Mouse (Mus musculus): Measurements from ENCODE around the gene Fam19a2. TPM values are rescaled to one million over a fixed set of nuclear protein-coding genes. Genes with fewer than 3 reads are reported as not detected.

Fam19a2 gene
- polyA plus RNA-seq, 1 experiment from 2014 or later = 3.7 TPM

- Histone ChIP-seq H3K27me3 (ENCODE audit: insufficient read depth, poor library complexity, severe bottlenecking) (no peaks in the 10 kb centered on the region), H3K9me3 (peaks cover 9% of the 10 kb centered on the region), H3K27ac (no peak overlapping the region), H3K4me3 (no peak overlapping the region), H3K4me1 (replicated peaks) (no peaks in the 10 kb centered on the region), H3K36me3 (no peaks in the 10 kb centered on the region)
- 93% methylated on average over 2 of the region's 2 CpGs for WGBS
- no peak for DNase-seq (ENCODE audit: low spot score)
Measured at GRCm38 (mm10) chr10:123520613-123521012, 256.8 kb downstream of the Fam19a2 start.

DNA sequence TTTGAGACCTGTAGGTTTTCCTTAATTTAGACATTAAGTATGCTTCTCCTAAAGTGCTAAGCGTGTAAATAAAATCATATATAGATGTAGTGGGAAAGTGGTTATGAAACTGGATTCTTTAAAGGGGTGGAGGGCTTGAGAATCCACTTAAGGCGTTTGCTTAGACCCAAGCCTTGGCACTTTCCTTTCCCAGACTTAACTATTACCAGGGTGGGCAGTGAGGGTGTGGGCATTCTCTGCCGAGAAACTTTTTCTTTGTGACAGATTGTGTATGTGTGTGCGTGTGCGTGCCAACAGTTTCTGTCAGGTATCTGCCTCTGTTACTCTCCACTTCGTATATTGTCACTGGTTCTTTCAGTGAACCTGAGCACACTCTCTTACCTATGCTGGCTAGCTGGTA lies 257.4 kb downstream of the Fam19a2 start:
- Histone ChIP-seq H3K4me3 (no peak overlapping the region), H3K4me1 (replicated peaks) (no peaks in the 10 kb centered on the region), H3K27ac (no peak overlapping the region), H3K36me3 (no peaks in the 10 kb centered on the region), H3K9me3 (peaks cover 9% of the 10 kb centered on the region), H3K27me3 (ENCODE audit: insufficient read depth, poor library complexity, severe bottlenecking) (no peaks in the 10 kb centered on the region)
- DNase-seq (ENCODE audit: low spot score) = no peak
- 93% methylated on average over 6 of the region's 6 CpGs for WGBS

GRCm38 (mm10) chr10:123525424-123525823 lies 261.6 kb downstream of the Fam19a2 start:
- 78% methylated on average over 5 of the region's 5 CpGs for WGBS
- no peak overlapping the region for H3K27ac ChIP-seq
- no peak overlapping the region for H3K4me3 ChIP-seq
- H3K36me3 ChIP-seq = no peaks in the 10 kb centered on the region
- H3K27me3 ChIP-seq (ENCODE audit: insufficient read depth, poor library complexity, severe bottlenecking) = no peaks in the 10 kb centered on the region
- peaks cover 9% of the 10 kb centered on the region for H3K9me3 ChIP-seq
- no peak for DNase-seq (ENCODE audit: low spot score)
- H3K4me1 ChIP-seq (replicated peaks) = no peaks in the 10 kb centered on the region

GRCm38 (mm10) chr10:123526059-123526458 lies 262.3 kb downstream of the Fam19a2 start:
- Histone ChIP-seq H3K9me3 (peaks cover 9% of the 10 kb centered on the region), H3K4me1 (replicated peaks) (no peaks in the 10 kb centered on the region)
- WGBS = 72% methylated on average over 3 of the region's 3 CpGs

DNA sequence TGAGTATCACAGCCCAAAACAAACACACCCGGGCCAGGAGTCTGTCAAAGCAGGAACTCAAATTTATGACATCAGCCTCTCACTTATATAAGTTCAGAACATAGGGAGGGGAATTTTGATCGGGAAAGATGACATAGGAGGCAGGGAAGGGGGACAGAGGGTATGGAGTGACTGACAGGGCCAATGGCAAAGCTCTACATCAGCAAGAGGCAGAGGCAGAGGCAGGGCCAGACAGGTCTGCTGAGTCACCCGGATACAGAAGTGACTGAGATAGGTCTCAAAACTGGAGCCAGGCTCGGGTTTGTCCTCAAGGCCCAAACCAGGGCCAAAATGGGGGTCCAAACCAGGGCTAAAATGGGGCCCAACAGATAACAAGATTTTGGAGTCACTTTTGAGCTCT lies 272.3 kb downstream of the Fam19a2 start:
- no peaks in the 10 kb centered on the region for H3K4me1 ChIP-seq (replicated peaks)
- no peak overlapping the region for H3K27ac ChIP-seq
- H3K9me3 ChIP-seq = no peaks in the 10 kb centered on the region
- DNase-seq (ENCODE audit: low spot score) = no peak
- no peaks in the 10 kb centered on the region for H3K36me3 ChIP-seq
- 82% methylated on average over 4 of the region's 4 CpGs for whole genome bisulfite sequencing
- H3K27me3 ChIP-seq (ENCODE audit: insufficient read depth, poor library complexity, severe bottlenecking) = no peaks in the 10 kb centered on the region
- H3K4me3 ChIP-seq = no peak overlapping the region

More at GRCm38 (mm10) chr10:123526059-123526458, 262.3 kb downstream of the Fam19a2 start:
- Histone ChIP-seq H3K4me3 (no peak overlapping the region), H3K36me3 (no peaks in the 10 kb centered on the region), H3K27me3 (ENCODE audit: insufficient read depth, poor library complexity, severe bottlenecking) (no peaks in the 10 kb centered on the region), H3K27ac (no peak overlapping the region)
- DNase-seq (ENCODE audit: low spot score) = no peak

GRCm38 (mm10) chr10:123548391-123548790 lies 284.6 kb downstream of the Fam19a2 start:
- Histone ChIP-seq H3K27me3 (ENCODE audit: insufficient read depth, poor library complexity, severe bottlenecking) (no peaks in the 10 kb centered on the region), H3K27ac (no peak overlapping the region), H3K9me3 (no peaks in the 10 kb centered on the region), H3K4me3 (no peak overlapping the region), H3K4me1 (replicated peaks) (no peaks in the 10 kb centered on the region), H3K36me3 (no peaks in the 10 kb centered on the region)
- DNase-seq (ENCODE audit: low spot score) = no peak
- WGBS = 80% methylated on average over 6 of the region's 6 CpGs

- Histone ChIP-seq H3K4me1 (replicated peaks) (0 out of 2 replicates have a peak, but pooled peaks cover 5% of the 10 kb centered on the region), H3K27ac (no peak overlapping the region), H3K9me3 (no peaks in the 10 kb centered on the region), H3K27me3 (ENCODE audit: insufficient read depth, poor library complexity, severe bottlenecking) (no peaks in the 10 kb centered on the region), H3K36me3 (no peaks in the 10 kb centered on the region), H3K4me3 (no peak overlapping the region)
- peak; percentile 26 for DNase-seq (ENCODE audit: low spot score)
- WGBS = 62% methylated on average over 1 of the region's 1 CpGs
Measured at GRCm38 (mm10) chr10:123567677-123568076, 303.9 kb downstream of the Fam19a2 start.

DNA sequence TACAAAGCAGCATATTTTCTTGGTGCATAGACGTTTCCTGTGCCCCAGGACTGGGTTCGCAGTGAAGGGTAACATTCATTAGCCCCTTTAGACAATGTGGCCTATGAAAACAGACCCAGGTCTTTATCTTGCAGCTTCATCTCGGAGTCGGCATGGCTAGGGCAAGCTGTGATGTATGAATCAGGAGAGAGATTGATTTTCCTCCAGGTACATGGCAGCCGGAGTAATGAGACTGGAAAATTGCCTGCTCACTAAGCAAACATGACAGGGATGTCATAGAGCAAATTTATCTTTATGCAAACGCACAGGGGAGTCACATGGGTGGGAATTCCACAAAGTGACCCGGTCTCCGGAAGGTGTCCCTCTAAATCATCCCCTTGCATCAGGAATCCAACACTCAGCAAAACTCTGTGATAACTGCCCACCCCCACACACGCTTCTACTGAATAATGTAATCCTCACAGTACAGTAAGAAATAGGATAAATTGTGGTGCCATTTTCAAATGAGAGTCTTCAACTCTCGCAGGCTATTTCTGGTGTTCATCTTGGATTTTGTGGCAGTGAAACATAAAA lies 306.9 kb downstream of the Fam19a2 start:
- H3K4me1 ChIP-seq (replicated peaks) = 0 out of 2 replicates have a peak, but pooled peaks cover 5% of the 10 kb centered on the region
- H3K36me3 ChIP-seq = no peaks in the 10 kb centered on the region
- no peak overlapping the region for H3K4me3 ChIP-seq
- H3K27me3 ChIP-seq (ENCODE audit: insufficient read depth, poor library complexity, severe bottlenecking) = no peaks in the 10 kb centered on the region
- 73% methylated on average over 10 of the region's 10 CpGs for WGBS
- H3K9me3 ChIP-seq = no peaks in the 10 kb centered on the region
- DNase-seq (ENCODE audit: low spot score) = no peak
- no peak overlapping the region for H3K27ac ChIP-seq

GRCm38 (mm10) chr10:123572342-123573070 lies 308.7 kb downstream of the Fam19a2 start:
- 77% methylated on average over 7 of the region's 7 CpGs for WGBS
- no peak overlapping the region for H3K27ac ChIP-seq
- no peaks in the 10 kb centered on the region for H3K27me3 ChIP-seq (ENCODE audit: insufficient read depth, poor library complexity, severe bottlenecking)
- no peaks in the 10 kb centered on the region for H3K36me3 ChIP-seq
- H3K4me3 ChIP-seq = no peak overlapping the region
- H3K4me1 ChIP-seq (replicated peaks) = 0 out of 2 replicates have a peak, but pooled peaks cover 5% of the 10 kb centered on the region
- DNase-seq (ENCODE audit: low spot score) = no peak
- H3K9me3 ChIP-seq = no peaks in the 10 kb centered on the region

DNA sequence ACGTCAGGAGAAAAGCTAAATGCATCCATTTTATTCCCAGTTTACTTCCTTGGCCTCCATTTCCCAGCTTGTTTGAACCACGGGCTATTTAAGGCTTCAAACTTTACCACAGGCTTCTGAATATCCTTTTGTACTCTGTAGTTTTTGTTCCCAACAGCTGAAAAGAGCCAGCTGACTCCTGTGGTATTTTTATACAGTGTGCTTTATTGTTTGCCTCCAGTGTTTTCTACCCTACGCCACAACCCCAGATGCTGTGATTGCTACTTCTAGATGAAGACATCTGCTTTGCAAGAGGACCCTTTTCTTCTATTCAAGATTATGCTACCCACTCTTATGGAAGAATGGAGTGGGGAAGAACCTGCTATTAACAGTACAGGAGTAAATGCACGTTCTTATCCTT lies 314.0 kb downstream of the Fam19a2 start:
- Histone ChIP-seq H3K27me3 (ENCODE audit: insufficient read depth, poor library complexity, severe bottlenecking) (no peaks in the 10 kb centered on the region), H3K9me3 (no peaks in the 10 kb centered on the region), H3K27ac (no peak overlapping the region), H3K4me1 (replicated peaks) (no peaks in the 10 kb centered on the region), H3K36me3 (no peaks in the 10 kb centered on the region), H3K4me3 (no peak overlapping the region)
- DNase-seq (ENCODE audit: low spot score) = no peak
- WGBS = 68% methylated on average over 4 of the region's 4 CpGs

DNA sequence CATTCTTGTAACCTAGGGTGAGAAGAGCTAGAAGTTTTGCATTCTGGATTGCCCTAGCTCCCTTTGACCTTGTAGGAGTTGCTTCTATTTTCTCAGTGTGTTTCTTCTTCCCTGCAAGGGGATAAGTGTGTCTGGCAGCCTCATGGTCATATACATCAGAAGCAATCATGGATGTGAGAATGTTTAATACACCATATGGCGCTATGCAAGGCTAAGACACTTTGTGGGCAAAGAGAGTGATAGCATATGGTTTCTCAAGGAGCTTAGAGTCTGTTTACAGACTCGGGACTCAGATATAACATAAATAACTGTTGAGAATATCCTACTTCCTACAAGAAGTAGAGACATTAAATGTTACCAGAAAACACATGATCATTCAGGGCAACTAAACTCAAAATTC lies 315.2 kb downstream of the Fam19a2 start:
- no peak for DNase-seq (ENCODE audit: low spot score)
- Histone ChIP-seq H3K36me3 (no peaks in the 10 kb centered on the region), H3K4me1 (replicated peaks) (no peaks in the 10 kb centered on the region), H3K4me3 (no peak overlapping the region), H3K27ac (no peak overlapping the region), H3K27me3 (ENCODE audit: insufficient read depth, poor library complexity, severe bottlenecking) (no peaks in the 10 kb centered on the region), H3K9me3 (no peaks in the 10 kb centered on the region)
- 91% methylated on average over 2 of the region's 2 CpGs for WGBS

DNA sequence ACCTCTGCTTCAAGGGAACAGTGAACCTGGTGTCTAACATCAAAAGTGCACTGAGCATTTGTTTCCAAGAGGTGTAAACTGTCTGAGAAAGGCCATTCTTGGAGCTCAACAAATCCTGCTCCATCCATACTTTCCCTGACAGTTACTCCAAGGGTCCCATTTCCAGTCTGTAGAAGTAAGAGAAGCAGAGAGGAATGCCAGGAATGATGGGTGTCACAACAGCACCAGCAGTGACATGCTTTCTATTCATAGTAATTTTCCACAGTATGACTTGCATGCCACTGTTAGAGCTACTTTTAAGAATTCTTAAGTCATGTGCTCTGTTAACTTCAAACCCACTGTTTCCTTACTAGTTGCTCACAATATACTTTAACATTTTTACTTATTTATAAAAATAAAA lies 331.2 kb downstream of the Fam19a2 start:
- H3K4me1 ChIP-seq (replicated peaks) = no peaks in the 10 kb centered on the region
- H3K9me3 ChIP-seq = no peaks in the 10 kb centered on the region
- H3K27ac ChIP-seq = no peak overlapping the region
- H3K4me3 ChIP-seq = no peak overlapping the region
- DNase-seq (ENCODE audit: low spot score) = no peak
- H3K36me3 ChIP-seq = no peaks in the 10 kb centered on the region
- no peaks in the 10 kb centered on the region for H3K27me3 ChIP-seq (ENCODE audit: insufficient read depth, poor library complexity, severe bottlenecking)

GRCm38 (mm10) chr10:123597059-123597458 lies 333.3 kb downstream of the Fam19a2 start:
- Histone ChIP-seq H3K27ac (no peak overlapping the region), H3K4me1 (replicated peaks) (no peaks in the 10 kb centered on the region), H3K4me3 (no peak overlapping the region), H3K36me3 (no peaks in the 10 kb centered on the region), H3K27me3 (ENCODE audit: insufficient read depth, poor library complexity, severe bottlenecking) (no peaks in the 10 kb centered on the region), H3K9me3 (no peaks in the 10 kb centered on the region)
- WGBS = 70% methylated on average over 3 of the region's 3 CpGs
- DNase-seq (ENCODE audit: low spot score) = no peak
